Mouse (Mus musculus): ENCODE results near the gene Cks1b. TPM values are rescaled to one million over a fixed set of nuclear protein-coding genes. Genes with fewer than 3 reads are reported as not detected.
A peak's percentile ranks its signal among the peaks of the same experiment; 100 is the strongest.
"Not testable (repeated sequence)": the region's sequence is repeated elsewhere in the genome, so short reads cannot be mapped to it uniquely, and the experiment has no call there.

The Cks1b gene
- total RNA-seq, 2 experiments from 2014 or later = 19.7 to 22.3 TPM

GRCm38 (mm10) chr3:89429021-89429420 lies 10.8 kb upstream of the Cks1b start:
- DNase-seq = not testable (repeated sequence)

GRCm38 (mm10) chr3:89425876-89426275 lies 7.7 kb upstream of the Cks1b start:
- no peak for DNase-seq

DNA sequence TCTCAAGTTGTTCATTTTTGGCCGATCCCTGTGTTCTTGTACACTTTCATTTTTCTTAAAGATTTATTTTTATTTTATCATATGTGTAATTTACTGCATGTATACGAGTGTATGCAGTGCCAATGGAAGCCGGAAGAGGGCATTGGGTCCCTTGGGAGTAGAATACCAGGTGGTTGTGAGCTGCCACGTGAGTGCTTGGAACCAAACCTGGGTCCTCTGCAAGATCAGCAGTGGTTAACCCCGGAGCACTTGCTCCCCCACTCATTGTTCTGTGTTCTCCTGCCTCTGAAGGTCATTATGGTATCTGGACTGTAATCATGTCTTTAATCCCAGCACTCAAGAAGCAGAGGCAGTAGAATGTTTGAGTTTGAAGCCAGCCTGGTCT lies 7.0 kb upstream of the Cks1b start:
- DNase-seq = no peak

GRCm38 (mm10) chr3:89424416-89425140 lies 6.4 kb upstream of the Cks1b start:
- DNase-seq = no peak

DNA sequence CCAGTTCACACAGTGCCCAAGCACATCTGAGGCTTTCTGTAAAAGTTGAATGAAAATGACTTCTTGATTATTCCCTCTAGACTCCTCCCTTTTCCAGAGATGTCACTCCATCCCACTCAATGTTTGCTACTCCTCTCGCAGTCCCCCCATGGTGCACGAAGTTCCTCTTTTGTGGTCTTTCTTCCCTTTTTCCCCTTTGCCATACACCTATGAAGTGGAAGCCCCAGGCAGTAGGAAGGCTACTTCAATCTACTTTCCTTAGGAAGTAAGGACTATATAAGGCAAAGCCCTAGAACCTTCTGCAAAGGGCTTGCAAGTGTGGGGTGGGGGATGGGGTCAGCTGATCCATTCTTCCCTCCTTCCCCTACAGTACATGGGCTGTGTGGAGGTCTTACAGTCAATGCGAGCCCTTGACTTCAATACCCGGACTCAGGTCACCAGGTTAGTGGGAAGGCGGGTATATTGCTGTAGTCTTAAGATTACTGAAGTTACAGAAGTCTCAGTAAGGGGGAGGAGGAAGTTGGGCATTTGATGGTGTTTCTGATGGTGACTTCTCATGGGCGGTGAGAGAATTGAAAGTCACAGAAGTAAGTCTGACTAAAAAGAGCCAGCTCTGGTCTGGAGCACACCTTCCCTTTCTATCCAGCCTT lies 4.5 kb upstream of the Cks1b start:
- no peak for DNase-seq

DNA sequence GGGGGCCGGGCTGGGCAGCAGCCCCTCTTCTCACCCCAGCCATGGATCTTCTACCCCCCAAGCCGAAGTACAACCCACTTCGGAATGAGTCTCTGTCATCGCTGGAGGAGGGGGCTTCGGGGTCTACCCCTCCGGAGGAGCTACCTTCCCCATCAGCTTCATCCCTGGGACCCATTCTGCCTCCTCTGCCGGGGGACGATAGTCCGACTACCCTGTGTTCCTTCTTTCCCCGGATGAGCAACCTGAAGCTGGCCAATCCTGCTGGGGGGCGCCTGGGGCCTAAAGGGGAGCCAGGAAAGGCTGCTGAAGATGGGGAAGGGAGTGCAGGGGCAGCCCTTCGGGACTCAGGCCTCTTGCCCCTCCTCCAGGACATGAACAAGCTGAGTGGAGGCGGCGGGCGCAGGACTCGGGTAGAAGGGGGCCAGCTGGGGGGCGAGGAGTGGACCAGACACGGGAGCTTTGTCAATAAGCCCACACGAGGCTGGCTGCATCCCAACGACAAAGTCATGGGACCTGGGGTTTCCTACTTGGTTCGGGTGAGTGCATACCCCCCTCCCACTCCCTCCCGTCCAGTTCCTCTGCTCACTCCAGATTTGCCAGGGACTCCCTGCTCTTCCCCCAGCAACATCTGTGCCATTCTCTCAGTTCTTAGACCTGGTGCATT lies 3.8 kb upstream of the Cks1b start:
- peak; percentile 43 for DNase-seq

GRCm38 (mm10) chr3:89421002-89421774 lies 3.0 kb upstream of the Cks1b start:
- DNase-seq = peak; percentile 76

DNA sequence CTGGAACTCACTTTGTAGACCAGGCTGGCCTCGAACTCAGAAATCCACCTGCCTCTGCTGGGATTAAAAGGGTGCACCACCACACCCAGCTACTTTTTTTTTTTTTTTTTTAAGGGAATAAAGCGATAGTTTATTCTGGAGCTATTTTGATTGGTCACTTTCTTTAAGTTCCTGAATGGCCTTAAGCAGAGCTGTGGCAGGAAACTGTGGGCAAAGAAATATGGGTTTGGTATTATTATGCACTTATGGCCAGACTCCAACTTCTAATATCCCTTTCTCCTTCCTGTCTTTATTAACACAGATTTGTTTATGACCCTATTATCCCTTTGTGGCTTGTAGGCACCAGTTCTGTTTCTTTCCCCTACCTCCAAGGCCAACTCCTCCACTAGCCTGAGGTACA lies 2.2 kb upstream of the Cks1b start:
- no peak for DNase-seq

DNA sequence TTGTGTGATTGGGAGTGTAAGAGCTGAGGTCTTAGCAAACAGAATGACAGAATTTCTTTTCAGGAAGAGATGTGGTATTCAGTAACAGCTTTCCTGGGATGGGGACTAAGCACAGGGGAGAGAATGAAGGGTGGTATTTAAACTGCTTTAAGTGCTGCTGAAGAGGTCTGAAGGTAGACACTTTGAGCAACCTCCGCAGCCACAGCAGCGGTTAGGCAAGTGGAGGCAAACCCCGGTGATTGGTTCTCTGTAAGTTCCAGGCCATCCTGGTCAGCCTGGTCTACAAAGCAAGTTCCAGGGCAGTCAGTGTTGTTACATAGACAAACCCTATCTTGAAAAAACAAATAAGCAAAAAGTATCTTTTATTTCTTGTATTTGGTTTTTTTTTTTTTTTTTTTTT lies 1.8 kb upstream of the Cks1b start:
- no peak for DNase-seq

DNA sequence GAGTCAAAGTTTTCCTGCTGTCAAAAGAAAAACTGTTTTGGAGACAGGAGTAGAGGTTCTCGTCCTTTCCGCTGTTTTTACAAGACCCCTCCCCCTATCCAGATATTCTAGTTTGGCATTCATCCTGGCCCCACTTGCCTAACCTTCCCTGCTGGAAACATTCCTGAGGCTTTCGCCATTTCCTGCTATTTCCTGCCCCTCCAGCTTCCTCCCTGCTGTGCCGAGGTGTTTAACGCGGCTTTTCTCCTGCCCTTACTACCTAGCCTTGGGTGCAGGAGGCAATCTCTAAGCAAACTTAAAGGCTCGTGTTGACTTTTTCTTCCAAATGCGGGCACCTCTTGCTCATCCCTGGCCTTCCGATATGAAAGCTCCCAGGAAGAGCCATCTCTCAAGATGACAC lies 1.4 kb upstream of the Cks1b start:
- peak; percentile 29 for DNase-seq

- DNase-seq = peak; percentile 83
Observed at GRCm38 (mm10) chr3:89418861-89419250, 673 bp upstream of the Cks1b start.

GRCm38 (mm10) chr3:89417840-89418169 lies 378 bp downstream of the Cks1b start:
- no peak for DNase-seq

DNA sequence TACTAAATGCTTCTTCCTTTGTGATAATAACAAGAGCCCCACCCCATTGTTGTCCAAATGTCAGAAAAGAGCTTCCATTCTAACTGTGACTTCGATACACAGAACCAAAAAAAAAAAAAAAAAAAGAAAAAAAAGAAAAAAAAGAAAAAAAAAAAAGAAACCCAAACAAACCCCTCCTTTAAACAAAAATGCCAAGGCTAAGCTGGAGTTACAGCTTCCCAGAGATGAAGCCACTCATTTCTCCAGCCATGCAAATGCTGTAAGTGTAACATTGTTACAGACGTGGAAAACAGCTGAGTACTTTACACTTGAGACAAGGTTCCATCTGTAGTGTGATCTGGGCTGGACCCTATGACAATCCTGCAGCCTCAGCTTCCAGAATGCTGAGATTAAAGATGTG lies 1.1 kb downstream of the Cks1b start:
- DNase-seq = no peak

DNA sequence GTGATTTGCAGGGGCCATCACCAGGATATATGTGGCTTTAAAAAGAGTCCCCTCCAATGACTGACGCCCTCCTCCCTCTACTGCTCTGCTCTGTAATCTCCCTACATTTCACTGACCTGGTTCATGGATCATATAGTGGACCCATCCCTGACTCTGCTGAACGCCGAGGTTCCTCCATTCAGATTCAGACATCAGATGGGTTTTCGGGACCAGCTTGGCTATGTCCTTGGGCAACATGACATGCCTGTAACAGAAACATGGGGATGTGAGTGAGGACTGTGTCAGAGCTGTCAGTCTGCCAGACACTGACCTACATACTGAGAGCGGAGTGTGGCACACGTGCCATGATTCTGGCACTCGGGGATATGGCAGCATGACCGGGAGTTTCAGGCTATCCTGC lies 2.0 kb downstream of the Cks1b start:
- DNase-seq = no peak

GRCm38 (mm10) chr3:89411490-89412393 lies 6.4 kb downstream of the Cks1b start, which contains the start of gene Flad1:
Flad1 (minus strand) TSS chr3:89411870.
- peak; percentile 89 for DNase-seq

DNA sequence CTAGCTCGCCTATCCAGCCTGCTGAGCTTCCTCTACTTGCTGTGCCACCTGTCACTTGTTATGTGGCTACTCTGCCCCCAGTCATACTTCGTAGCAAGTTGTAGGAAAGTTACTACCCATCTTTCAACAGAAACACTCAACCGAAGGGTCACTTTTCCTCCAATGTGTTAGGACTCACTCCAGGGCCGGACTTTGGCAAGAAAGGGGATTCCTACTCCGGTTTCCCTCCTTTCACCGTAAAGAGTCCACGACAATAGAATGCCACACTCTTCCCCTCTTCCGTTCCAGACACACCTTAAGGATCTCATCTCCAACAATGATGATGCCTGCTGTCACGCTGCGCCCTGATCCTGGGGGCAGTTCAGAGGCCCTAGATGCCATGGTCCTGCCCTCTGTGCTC lies 7.3 kb downstream of the Cks1b start:
- DNase-seq = no peak

DNA sequence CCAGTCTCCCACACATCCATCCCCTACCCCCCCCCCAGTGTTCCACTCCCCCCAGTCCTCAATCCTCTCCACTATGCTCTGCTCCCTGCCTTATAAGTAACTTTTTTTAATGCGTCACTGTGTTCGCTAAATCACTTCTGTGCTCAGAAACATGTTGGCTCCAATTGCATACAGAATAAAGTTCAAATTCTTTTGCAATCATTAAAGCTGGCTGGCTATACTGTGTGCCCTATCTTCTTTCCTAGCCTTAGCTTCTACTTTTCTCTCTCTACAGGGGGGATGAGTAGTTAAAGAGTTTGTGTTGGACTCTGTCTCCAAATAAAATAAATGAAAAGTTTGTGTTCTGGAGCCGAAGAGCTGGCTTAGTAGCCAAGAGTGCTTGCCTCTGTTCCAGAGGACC lies 8.5 kb downstream of the Cks1b start:
- no peak for DNase-seq

DNA sequence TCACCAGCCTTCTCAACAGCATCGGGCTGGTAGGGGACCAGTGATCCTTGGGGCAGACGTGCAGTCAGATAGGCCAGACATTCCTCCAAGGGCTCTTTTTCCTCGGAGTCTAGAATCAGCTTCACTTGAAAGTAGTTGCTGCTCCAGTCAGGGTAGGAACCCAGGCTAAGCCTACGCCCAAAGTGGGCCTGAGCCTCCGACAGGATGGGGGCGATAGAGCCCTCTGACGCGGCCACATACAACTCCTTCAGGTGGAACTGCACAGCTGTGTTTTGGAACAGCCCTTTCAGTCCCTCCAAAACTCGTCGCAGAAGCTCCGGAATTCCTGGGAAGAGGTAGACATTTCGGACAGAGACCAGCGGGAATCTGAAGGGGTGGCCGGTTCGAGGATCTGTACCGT lies 9.7 kb downstream of the Cks1b start:
- no peak for DNase-seq

- DNase-seq = no peak
Observed at GRCm38 (mm10) chr3:89406887-89407286, 11.3 kb downstream of the Cks1b start.

- no peak for DNase-seq
Observed at GRCm38 (mm10) chr3:89402693-89403092, 15.5 kb downstream of the Cks1b start, which contains the start of gene Lenep. Lenep (minus strand) TSS chr3:89402793.

DNA sequence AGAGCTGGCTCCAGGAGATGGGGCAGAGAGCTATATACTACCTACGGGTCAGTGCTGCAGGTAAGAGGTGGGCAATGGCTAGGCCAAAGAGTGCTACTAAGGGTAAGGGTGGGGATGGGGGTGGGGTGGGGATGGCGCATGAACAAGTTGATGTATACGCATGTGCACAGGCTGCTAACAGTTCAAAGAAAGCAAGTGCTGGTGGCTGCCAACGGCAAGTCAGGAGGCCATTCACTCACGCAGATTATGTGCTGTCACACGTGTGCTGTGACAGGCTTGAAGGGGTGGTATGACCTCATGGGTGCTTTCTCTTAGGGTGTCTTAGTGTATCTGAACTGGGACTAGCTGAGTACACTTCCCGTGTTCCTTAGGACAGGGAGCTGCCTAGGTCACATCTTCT lies 16.9 kb downstream of the Cks1b start:
- no peak for DNase-seq

GRCm38 (mm10) chr3:89396654-89397005 lies 21.6 kb downstream of the Cks1b start:
- no peak for DNase-seq

Data from gastrocnemius, postnatal 10 days (tissue).